Mouse (Mus musculus): ENCODE measurements at regions not wholly inside any gene's neighbourhood (a gene's known extent, or its start where the extent isn't known, plus 50 kb on each side); places are given as distances from the start of the nearest gene placed in this dataset.

DNA sequence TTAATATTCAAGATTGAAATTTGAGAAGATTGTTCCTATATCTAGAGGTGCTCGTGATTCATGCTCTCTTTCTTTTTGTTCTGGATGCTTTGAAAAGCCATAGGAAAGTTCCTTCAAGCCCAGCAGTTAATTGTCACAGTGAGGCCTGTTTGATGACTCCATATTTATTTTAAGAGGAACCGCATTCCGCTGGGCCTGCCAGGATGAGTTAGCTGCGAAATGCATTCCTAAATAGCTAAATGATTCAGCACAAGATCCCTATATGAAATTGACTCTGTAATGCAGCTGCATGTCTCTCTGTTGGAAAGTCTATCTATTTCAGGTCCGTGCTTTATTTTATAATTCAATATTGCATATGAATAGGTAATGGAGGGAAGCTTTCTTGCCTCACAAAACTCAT is 511.9 kb upstream of the Adgra3 start:
- ATAC-seq (replicated peaks; ENCODE audit: low FRiP score) = no peak
- Histone ChIP-seq H3K36me3 (ENCODE audit: control insufficient read depth, insufficient read depth, low read length) (no peaks in the 10 kb centered on the region), H3K4me3 (ENCODE audit: low read depth, low read length) (no peak overlapping the region), H3K27ac (ENCODE audit: low read depth, low read length) (no peak overlapping the region), H3K9me3 (ENCODE audit: control insufficient read depth, low read length) (no peaks in the 10 kb centered on the region), H3K4me2 (ENCODE audit: low read depth, low read length, severe bottlenecking) (no peak overlapping the region), H3K4me1 (replicated peaks; ENCODE audit: control insufficient read depth, insufficient read depth, low read length) (no peaks in the 10 kb centered on the region), H3K9ac (ENCODE audit: low read length) (no peak overlapping the region), H3K27me3 (ENCODE audit: control insufficient read depth, insufficient read depth, low read length) (no peaks in the 10 kb centered on the region)
- WGBS = 80% methylated on average over 5 of the region's 5 CpGs
- DNase-seq (ENCODE audit: low spot score) = no peak

DNA sequence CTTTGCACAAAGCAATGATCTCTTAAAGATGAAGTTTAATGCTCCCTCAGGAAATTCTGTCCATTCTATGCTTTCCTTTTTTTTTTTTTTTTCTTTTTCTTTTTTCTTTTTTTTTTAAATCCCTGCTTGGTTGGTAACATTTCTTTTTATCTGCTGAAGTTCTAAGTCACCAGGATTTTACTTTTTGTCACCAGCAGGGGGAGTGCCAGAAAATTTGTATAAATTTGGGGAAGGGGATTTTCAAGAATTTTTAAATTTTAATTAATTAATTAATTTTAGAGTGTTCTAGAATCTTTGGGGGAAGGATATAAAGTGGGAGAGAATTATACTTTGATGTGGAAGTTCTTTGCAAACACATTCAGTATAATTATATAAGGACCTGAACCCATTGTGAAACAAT is 492.3 kb upstream of the Adgra3 start:
- no peak overlapping the region for H3K4me3 ChIP-seq (ENCODE audit: low read depth, low read length)
- no peaks in the 10 kb centered on the region for H3K27me3 ChIP-seq (ENCODE audit: control insufficient read depth, insufficient read depth, low read length)
- DNase-seq (ENCODE audit: low spot score) (no peak), ATAC-seq (replicated peaks; ENCODE audit: low FRiP score) (no peak)
- H3K27ac ChIP-seq (ENCODE audit: low read depth, low read length) = no peak overlapping the region
- H3K36me3 ChIP-seq (ENCODE audit: control insufficient read depth, insufficient read depth, low read length) = no peaks in the 10 kb centered on the region
- H3K9me3 ChIP-seq (ENCODE audit: control insufficient read depth, low read length) = no peaks in the 10 kb centered on the region
- H3K4me1 ChIP-seq (replicated peaks; ENCODE audit: control insufficient read depth, insufficient read depth, low read length) = no peaks in the 10 kb centered on the region
- no peak overlapping the region for H3K9ac ChIP-seq (ENCODE audit: low read length)
- H3K4me2 ChIP-seq (ENCODE audit: low read depth, low read length, severe bottlenecking) = no peak overlapping the region

DNA sequence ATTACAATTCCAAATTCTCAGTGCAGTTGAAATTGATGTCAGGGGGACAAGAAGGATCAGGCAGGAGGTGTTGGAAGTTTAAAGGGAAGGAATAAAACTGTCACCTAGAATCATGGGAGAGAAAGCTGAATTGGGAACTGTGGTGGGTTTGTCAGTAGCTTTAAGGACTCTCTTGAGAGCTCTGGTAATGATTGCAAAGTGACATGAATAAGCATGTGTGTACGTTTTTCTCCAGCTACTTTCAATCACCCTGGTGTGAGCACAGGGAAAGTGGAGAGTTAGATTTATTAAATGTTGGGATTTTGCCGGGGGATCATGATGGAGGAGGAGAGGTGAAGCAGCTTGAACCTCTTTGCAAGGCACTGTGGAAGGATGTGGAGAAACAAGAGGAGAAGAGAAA is 453.7 kb upstream of the Adgra3 start:
- Histone ChIP-seq H3K27me3 (ENCODE audit: control insufficient read depth, insufficient read depth, low read length) (no peaks in the 10 kb centered on the region), H3K9ac (ENCODE audit: low read length) (no peak overlapping the region), H3K9me3 (ENCODE audit: control insufficient read depth, low read length) (no peaks in the 10 kb centered on the region), H3K27ac (ENCODE audit: low read depth, low read length) (no peak overlapping the region), H3K4me1 (replicated peaks; ENCODE audit: control insufficient read depth, insufficient read depth, low read length) (no peaks in the 10 kb centered on the region), H3K4me2 (ENCODE audit: low read depth, low read length, severe bottlenecking) (no peak overlapping the region), H3K36me3 (ENCODE audit: control insufficient read depth, insufficient read depth, low read length) (no peaks in the 10 kb centered on the region), H3K4me3 (ENCODE audit: low read depth, low read length) (no peak overlapping the region)
- DNase-seq (ENCODE audit: low spot score) = no peak
- no peak for ATAC-seq (replicated peaks; ENCODE audit: low FRiP score)
- WGBS = 73% methylated on average over 2 of the region's 2 CpGs

DNA sequence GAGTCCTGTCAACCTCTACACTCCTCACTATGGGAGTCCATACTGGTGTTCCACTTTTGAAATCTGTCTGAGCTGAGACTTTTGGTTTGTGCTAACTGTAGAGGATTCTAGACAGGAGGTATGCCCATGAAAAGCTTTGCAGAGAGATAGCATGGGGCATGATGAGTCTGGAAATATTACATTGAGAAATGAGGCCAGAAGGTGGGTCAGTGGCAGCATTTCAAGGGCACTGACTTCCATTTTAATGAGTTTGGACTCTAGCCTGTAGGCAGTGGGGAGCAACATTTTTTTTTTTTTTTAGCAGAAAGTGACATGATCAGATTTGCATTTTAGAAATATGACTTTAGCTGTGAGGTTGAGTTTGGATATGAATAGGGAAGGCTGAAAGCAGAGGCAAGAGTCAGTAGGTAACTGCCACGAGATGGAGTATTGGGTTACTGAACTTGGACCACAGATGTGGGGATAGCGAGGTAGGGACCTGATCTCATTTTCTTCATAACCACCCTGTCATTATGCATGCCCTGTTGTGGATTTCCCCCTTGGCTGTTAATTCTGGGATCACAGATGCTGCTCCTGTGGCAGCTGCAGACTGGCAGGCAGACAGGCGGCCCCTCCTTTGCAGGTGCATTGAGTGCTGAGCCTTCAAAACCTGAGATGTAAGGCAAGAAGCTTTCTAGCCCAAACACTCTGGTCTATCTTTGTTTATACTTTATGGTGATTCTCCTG is 451.1 kb upstream of the Adgra3 start:
- no peak for DNase-seq (ENCODE audit: low spot score)
- ATAC-seq (replicated peaks; ENCODE audit: low FRiP score) = no peak
- H3K27me3 ChIP-seq (ENCODE audit: control insufficient read depth, insufficient read depth, low read length) = no peaks in the 10 kb centered on the region
- H3K4me2 ChIP-seq (ENCODE audit: low read depth, low read length, severe bottlenecking) = no peak overlapping the region
- no peak overlapping the region for H3K9ac ChIP-seq (ENCODE audit: low read length)
- H3K9me3 ChIP-seq (ENCODE audit: control insufficient read depth, low read length) = no peaks in the 10 kb centered on the region
- no peak overlapping the region for H3K4me3 ChIP-seq (ENCODE audit: low read depth, low read length)
- H3K36me3 ChIP-seq (ENCODE audit: control insufficient read depth, insufficient read depth, low read length) = no peaks in the 10 kb centered on the region
- H3K4me1 ChIP-seq (replicated peaks; ENCODE audit: control insufficient read depth, insufficient read depth, low read length) = no peaks in the 10 kb centered on the region
- 87% methylated on average over 3 of the region's 3 CpGs for WGBS
- H3K27ac ChIP-seq (ENCODE audit: low read depth, low read length) = no peak overlapping the region

DNA sequence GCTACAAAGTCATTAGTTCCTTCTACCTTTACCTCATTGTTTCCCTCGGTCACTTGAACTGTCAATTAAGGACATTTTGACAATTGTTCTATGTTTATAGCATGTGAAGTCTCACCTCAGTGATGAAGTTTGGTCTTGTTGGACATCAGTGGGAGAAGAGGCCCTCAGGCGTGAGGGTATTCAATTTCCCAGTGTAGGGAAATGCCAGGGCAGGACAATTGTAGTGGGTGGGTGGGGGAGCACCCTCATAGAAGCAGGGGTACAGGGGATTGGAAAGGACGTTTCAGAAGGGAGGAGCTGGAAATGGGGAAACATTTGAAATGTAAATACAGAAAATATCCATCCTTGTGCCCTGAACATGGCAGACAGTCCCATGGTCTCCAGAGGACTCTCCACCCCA is 431.4 kb upstream of the Adgra3 start:
- WGBS = 75% methylated on average over 3 of the region's 3 CpGs
- Histone ChIP-seq H3K4me1 (replicated peaks; ENCODE audit: control insufficient read depth, insufficient read depth, low read length) (no peaks in the 10 kb centered on the region), H3K9me3 (ENCODE audit: control insufficient read depth, low read length) (no peaks in the 10 kb centered on the region), H3K27ac (ENCODE audit: low read depth, low read length) (no peak overlapping the region), H3K9ac (ENCODE audit: low read length) (no peak overlapping the region), H3K4me2 (ENCODE audit: low read depth, low read length, severe bottlenecking) (no peak overlapping the region), H3K4me3 (ENCODE audit: low read depth, low read length) (no peak overlapping the region), H3K36me3 (ENCODE audit: control insufficient read depth, insufficient read depth, low read length) (no peaks in the 10 kb centered on the region), H3K27me3 (ENCODE audit: control insufficient read depth, insufficient read depth, low read length) (no peaks in the 10 kb centered on the region)
- ATAC-seq (replicated peaks; ENCODE audit: low FRiP score) (no peak), DNase-seq (ENCODE audit: low spot score) (no peak)

DNA sequence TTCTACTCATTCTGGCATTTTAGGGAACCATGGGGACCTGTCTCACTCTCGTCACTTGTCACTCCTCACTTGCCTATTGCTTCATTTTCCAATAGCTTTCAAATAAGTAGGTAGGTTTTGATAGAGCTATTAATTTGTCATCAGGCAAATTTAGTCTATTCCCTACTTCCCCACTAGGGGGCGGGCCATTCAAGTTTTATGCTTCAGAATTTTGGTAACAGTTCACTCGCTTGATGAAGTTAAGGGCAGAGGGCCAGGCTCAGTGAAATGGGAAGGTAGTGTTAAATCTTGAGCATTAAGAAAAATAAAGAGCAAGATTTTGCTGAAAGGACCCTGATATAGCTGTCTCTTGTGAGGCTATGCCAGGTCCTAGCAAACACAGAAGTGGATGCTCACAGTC is 418.2 kb upstream of the Adgra3 start:
- H3K27ac ChIP-seq (ENCODE audit: low read depth, low read length) = no peak overlapping the region
- no peaks in the 10 kb centered on the region for H3K27me3 ChIP-seq (ENCODE audit: control insufficient read depth, insufficient read depth, low read length)
- peak; percentile 63 for DNase-seq (ENCODE audit: low spot score)
- H3K9me3 ChIP-seq (ENCODE audit: control insufficient read depth, low read length) = no peaks in the 10 kb centered on the region
- no peak overlapping the region for H3K4me3 ChIP-seq (ENCODE audit: low read depth, low read length)
- H3K4me1 ChIP-seq (replicated peaks; ENCODE audit: control insufficient read depth, insufficient read depth, low read length) = no peaks in the 10 kb centered on the region
- H3K9ac ChIP-seq (ENCODE audit: low read length) = no peak overlapping the region
- no peaks in the 10 kb centered on the region for H3K36me3 ChIP-seq (ENCODE audit: control insufficient read depth, insufficient read depth, low read length)
- ATAC-seq (replicated peaks; ENCODE audit: low FRiP score) = no peak
- 17% methylated on average over 3 of the region's 3 CpGs for WGBS
- H3K4me2 ChIP-seq (ENCODE audit: low read depth, low read length, severe bottlenecking) = no peak overlapping the region

DNA sequence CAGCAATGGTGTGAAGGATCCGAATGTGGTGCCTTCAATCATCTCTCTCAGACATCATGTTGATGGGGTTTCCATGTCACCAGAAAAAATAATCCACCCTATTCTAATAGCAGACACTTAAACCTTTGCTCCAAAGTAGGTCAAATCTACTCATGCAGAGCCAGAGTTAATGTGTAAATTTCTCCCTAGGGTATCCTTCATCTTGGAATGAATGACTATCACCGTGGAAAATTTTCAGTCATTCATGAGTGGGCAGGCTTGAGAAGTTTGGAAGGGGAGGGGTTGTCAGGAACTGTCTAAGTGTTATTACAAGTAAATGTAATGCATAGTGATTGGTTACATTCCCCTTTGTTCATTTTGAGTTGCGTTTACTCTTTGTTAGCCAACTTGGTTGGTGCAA is 402.7 kb upstream of the Adgra3 start:
- Histone ChIP-seq H3K4me2 (ENCODE audit: low read depth, low read length, severe bottlenecking) (no peak overlapping the region), H3K4me3 (ENCODE audit: low read depth, low read length) (no peak overlapping the region), H3K9ac (ENCODE audit: low read length) (no peak overlapping the region), H3K36me3 (ENCODE audit: control insufficient read depth, insufficient read depth, low read length) (no peaks in the 10 kb centered on the region), H3K27me3 (ENCODE audit: control insufficient read depth, insufficient read depth, low read length) (no peaks in the 10 kb centered on the region), H3K4me1 (replicated peaks; ENCODE audit: control insufficient read depth, insufficient read depth, low read length) (no peaks in the 10 kb centered on the region), H3K9me3 (ENCODE audit: control insufficient read depth, low read length) (no peaks in the 10 kb centered on the region), H3K27ac (ENCODE audit: low read depth, low read length) (no peak overlapping the region)
- DNase-seq (ENCODE audit: low spot score) (no peak), ATAC-seq (replicated peaks; ENCODE audit: low FRiP score) (no peak)
- 78% methylated on average over 3 of the region's 3 CpGs for WGBS

DNA sequence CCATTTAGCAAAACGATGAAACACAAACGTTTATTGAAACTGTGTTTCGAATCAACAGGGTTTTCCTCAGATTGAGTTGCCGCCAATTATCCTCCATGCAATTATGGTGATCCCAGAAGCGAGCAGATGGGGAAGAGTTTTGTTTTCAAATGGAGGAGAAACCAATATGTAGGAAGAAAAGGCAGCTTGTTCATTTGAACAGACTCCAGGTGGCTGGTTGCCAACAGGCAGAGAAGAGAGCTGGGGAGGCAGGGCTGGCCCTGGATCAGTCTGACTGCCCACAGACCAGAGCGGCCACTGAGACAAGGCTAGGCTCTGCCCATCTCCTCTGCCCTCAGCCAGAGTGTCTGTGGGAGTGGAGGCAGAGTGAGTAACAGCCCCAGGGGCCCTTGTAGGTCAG is 398.8 kb upstream of the Adgra3 start:
- DNase-seq (ENCODE audit: low spot score) = no peak
- Histone ChIP-seq H3K9ac (ENCODE audit: low read length) (no peak overlapping the region), H3K4me3 (ENCODE audit: low read depth, low read length) (no peak overlapping the region), H3K36me3 (ENCODE audit: control insufficient read depth, insufficient read depth, low read length) (no peaks in the 10 kb centered on the region), H3K9me3 (ENCODE audit: control insufficient read depth, low read length) (no peaks in the 10 kb centered on the region), H3K27ac (ENCODE audit: low read depth, low read length) (no peak overlapping the region), H3K4me1 (replicated peaks; ENCODE audit: control insufficient read depth, insufficient read depth, low read length) (no peaks in the 10 kb centered on the region), H3K27me3 (ENCODE audit: control insufficient read depth, insufficient read depth, low read length) (no peaks in the 10 kb centered on the region), H3K4me2 (ENCODE audit: low read depth, low read length, severe bottlenecking) (no peak overlapping the region)
- 79% methylated on average over 6 of the region's 6 CpGs for WGBS
- no peak for ATAC-seq (replicated peaks; ENCODE audit: low FRiP score)

DNA sequence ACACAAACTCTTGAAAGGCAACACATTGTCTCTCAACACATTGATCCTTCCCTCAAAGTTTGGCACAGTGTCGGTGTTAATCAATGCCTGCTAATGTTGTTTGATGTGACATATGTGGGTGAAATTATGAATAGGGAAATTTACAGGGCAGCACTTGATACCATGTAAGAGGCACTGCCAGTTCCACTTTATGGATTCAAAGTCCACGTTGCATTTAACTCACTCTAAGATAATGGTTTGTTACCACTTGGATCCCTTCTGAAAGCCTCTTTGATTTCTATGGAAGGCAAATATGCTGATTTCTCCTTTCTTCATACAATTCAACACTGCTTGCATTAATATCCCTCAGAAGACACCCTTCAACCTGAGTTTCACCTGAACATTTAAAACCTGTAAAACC is 395.6 kb upstream of the Adgra3 start:
- 83% methylated on average over 2 of the region's 2 CpGs for WGBS
- no peak overlapping the region for H3K4me2 ChIP-seq (ENCODE audit: low read depth, low read length, severe bottlenecking)
- ATAC-seq (replicated peaks; ENCODE audit: low FRiP score) (no peak), DNase-seq (ENCODE audit: low spot score) (no peak)
- no peaks in the 10 kb centered on the region for H3K9me3 ChIP-seq (ENCODE audit: control insufficient read depth, low read length)
- no peaks in the 10 kb centered on the region for H3K27me3 ChIP-seq (ENCODE audit: control insufficient read depth, insufficient read depth, low read length)
- no peaks in the 10 kb centered on the region for H3K36me3 ChIP-seq (ENCODE audit: control insufficient read depth, insufficient read depth, low read length)
- H3K27ac ChIP-seq (ENCODE audit: low read depth, low read length) = no peak overlapping the region
- no peak overlapping the region for H3K4me3 ChIP-seq (ENCODE audit: low read depth, low read length)
- no peaks in the 10 kb centered on the region for H3K4me1 ChIP-seq (replicated peaks; ENCODE audit: control insufficient read depth, insufficient read depth, low read length)
- no peak overlapping the region for H3K9ac ChIP-seq (ENCODE audit: low read length)

All from forebrain, embryonic 11.5 days (tissue).